Mouse (Mus musculus): ENCODE data around the gene Myoc.

The Myoc gene

GRCm38 (mm10) chr1:162648416-162648815, 9.5 kb downstream of the Myoc start:
- in situ Hi-C loops (cut with MboI) = no loop called here

DNA sequence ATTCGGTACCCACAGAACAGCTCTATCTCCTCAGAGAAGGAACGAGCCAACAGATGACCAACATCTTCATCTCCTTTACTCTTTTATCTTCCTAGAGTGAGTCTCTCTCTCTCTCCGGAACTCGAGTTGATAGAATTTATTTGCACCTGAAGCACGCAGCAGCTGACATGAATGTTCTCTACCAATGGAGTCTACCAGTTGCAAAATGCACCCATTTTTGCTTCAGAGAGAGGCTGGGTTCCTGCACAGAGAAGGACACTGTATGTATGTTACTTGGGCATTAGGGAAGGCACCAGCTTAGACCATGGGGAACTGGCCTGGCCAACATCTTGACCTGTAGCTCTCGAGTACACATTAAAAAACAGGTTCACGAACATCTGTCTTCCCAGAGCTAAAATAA, 19.2 kb downstream of the Myoc start, which contains the start of gene Myocos:
Myocos (minus strand) TSS at position 101 of the 400 bp plus-strand sequence.
- in situ Hi-C loops (cut with MboI) = no loop called here

GRCm38 (mm10) chr1:162660276-162660860, 21.4 kb downstream of the Myoc start:
- in situ Hi-C loops (cut with MboI) = no loop called here

GRCm38 (mm10) chr1:162664826-162665475, 26.0 kb downstream of the Myoc start:
- in situ Hi-C loops (cut with MboI) = no loop called here

GRCm38 (mm10) chr1:162665486-162666174, 26.7 kb downstream of the Myoc start:
- in situ Hi-C loops (cut with MboI) = no loop called here

DNA sequence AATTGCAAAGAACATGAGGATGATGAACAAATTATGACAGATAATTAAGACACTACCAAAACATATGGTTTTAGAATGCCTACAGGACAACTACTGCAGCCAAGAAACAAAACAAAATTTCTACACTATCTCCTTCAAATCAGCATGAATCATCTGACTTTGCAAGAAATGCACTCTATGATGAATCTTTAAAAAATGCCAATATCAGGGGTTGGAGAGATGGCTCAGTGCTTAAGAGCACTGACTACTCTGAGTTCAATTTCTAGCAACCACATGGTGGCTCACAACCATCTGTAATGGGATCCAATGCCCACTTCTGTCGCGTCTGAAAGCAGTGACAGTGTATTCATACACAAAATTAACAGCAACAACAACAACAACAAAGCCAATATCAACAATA, 54.8 kb downstream of the Myoc start:
- in situ Hi-C loops (cut with MboI) = no loop called here

DNA sequence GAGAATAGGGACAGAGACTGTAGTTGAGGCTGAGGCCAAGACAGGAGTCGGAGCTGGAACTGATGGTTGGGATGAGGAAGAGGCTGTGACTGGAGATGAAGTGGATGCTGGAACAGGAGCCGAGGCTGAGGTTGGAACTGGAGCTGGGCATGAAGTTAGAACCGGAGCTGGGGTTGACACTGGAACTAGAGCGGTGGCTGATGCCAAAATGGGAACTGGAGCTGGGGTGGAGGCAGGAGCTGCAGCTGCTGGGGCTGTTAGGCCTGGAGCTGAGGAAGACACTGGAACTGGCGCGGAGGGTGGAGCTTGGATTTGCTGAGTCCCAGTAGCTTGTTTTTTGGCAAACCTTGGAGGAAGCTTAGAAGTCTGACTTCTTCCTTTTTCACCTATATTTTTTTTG, 58.9 kb downstream of the Myoc start:
- in situ Hi-C loops (cut with MboI) = no loop called here

Data from mature B cell (primary cell).